Mouse (Mus musculus): ENCODE measurements around the gene Mapt. TPM values are rescaled to one million over a fixed set of nuclear protein-coding genes. Genes with fewer than 3 reads are reported as not detected.

Mapt gene
- total and polyA plus RNA-seq, 3 experiments: 0.21 to 1.7 (median 0.64) TPM

DNA sequence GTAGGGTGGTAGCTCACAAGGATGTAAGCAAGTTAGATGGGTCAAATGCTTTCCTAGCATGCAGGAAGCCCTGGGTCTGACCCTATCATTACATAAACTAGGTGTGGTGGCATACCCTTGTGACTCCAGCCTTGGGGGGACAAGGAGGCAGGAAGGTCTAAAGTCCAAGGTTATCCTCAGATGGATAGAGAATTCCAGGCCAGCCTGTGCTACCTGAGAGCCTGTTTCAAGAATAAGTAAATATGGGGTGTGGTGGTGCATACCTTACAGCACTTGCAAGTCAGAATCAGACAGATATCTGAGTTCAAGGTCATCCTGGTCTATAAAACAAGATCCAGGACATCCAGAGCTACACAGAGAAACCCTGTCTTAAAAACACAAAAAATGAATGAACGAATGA is 96.3 kb downstream of the Mapt start:
- Histone ChIP-seq H3K79me2 (replicated peaks; ENCODE audit: control insufficient read depth, extremely low read depth, insufficient read depth, poor library complexity, severe bottlenecking) (no peaks in the 10 kb centered on the region), H3K9ac (ENCODE audit: insufficient read depth, low read depth) (no peak overlapping the region), H3K36me3 (replicated peaks in 1 of 2; ENCODE audit: control insufficient read depth in 1 of 2, insufficient read depth in 1 of 2, low read length in 1 of 2) (peaks cover 4 to 13% of the 10 kb centered on the region in 2 experiments), H3K27ac (ENCODE audit: insufficient read depth, low read depth) (no peak overlapping the region), H3K4me3 (replicated peaks in 1 of 3; ENCODE audit: low read depth in 2 of 3, low read length in 2 of 3, poor library complexity in 1 of 3) (no peak overlapping the region), H3K9me3 (replicated peaks; ENCODE audit: low read length) (no peaks in the 10 kb centered on the region), H3K4me2 (ENCODE audit: insufficient read depth, low read depth, poor library complexity, severe bottlenecking) (no peak overlapping the region), H3K27me3 (replicated peaks) (no peaks in the 10 kb centered on the region), H3K4me1 (ENCODE audit: control insufficient read depth in 1 of 2, insufficient read depth in 2 of 2) (no peaks in the 10 kb centered on the region; a peak in 1 of 4 replicates)
- dilution Hi-C loops (cut with MboI; ENCODE audit: extremely low pct_ligation_motif_present, extremely low pct_unique_long_range_greater_than_20kb, low sequenced_read_pairs): no loop called here
- no peak for DNase-seq (ENCODE audit: extremely low read depth)
- in situ Hi-C loops (cut with MboI; ENCODE audit: low pct_ligation_motif_present, low pct_unique_long_range_greater_than_20kb, low sequenced_read_pairs): no loop called here
- TF ChIP-seq HCFC1 (IDR thresholded peaks at IDR 0.05; ENCODE audit: low read depth, low read length) (no peak), ZKSCAN1 (IDR thresholded peaks at IDR 0.05; ENCODE audit: borderline replicate concordance, low read depth, low read length) (no peak), POLR2AphosphoS2 (IDR thresholded peaks at IDR 0.05; ENCODE audit: low read depth, low read length) (no peak), ELF1 (IDR thresholded peaks at IDR 0.05; ENCODE audit: low read depth, low read length) (no peak), GABPA (IDR thresholded peaks at IDR 0.05; ENCODE audit: insufficient replicate concordance, low read depth, low read length) (no peak), TCF12 (IDR thresholded peaks at IDR 0.05; ENCODE audit: low read depth, low read length) (no peak), KAT2A (IDR thresholded peaks at IDR 0.05; ENCODE audit: insufficient replicate concordance, low read length) (no peak), TBP (conservative IDR thresholded peaks at IDR 0.05; ENCODE audit: low read depth, low read length) (no peak), USF2 (conservative IDR thresholded peaks at IDR 0.05; ENCODE audit: low read depth, low read length) (no peak)

DNA sequence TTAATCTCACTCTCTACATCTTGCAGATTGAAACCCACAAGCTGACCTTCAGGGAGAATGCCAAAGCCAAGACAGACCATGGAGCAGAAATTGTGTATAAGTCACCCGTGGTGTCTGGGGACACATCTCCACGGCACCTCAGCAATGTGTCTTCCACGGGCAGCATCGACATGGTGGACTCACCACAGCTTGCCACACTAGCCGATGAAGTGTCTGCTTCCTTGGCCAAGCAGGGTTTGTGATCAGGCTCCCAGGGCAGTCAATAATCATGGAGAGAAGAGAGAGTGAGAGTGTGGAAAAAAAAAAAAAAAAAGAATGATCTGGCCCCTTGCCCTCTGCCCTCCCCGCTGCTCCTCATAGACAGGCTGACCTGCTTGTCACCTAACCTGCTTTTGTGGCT is 96.8 kb downstream of the Mapt start:
- Histone ChIP-seq H3K9me3 (replicated peaks; ENCODE audit: low read length) (no peaks in the 10 kb centered on the region), H3K27me3 (replicated peaks) (no peaks in the 10 kb centered on the region), H3K36me3 (replicated peaks in 1 of 2; ENCODE audit: control insufficient read depth in 1 of 2, insufficient read depth in 1 of 2, low read length in 1 of 2) (peaks cover 7 to 18% of the 10 kb centered on the region in 2 experiments), H3K79me2 (replicated peaks; ENCODE audit: control insufficient read depth, extremely low read depth, insufficient read depth, poor library complexity, severe bottlenecking) (no peaks in the 10 kb centered on the region), H3K27ac (ENCODE audit: insufficient read depth, low read depth) (no peak overlapping the region), H3K4me1 (ENCODE audit: control insufficient read depth in 1 of 2, insufficient read depth in 2 of 2) (no peaks in the 10 kb centered on the region), H3K9ac (ENCODE audit: insufficient read depth, low read depth) (no peak overlapping the region), H3K4me3 (replicated peaks in 1 of 3; ENCODE audit: low read depth in 2 of 3, low read length in 2 of 3, poor library complexity in 1 of 3) (no peak overlapping the region), H3K4me2 (ENCODE audit: insufficient read depth, low read depth, poor library complexity, severe bottlenecking) (no peak overlapping the region)
- TF ChIP-seq PAX5 (IDR thresholded peaks at IDR 0.05; ENCODE audit: low read length) (no peak), MYC (IDR thresholded peaks at IDR 0.05; ENCODE audit: low read depth, low read length) (no peak), BHLHE40 (IDR thresholded peaks at IDR 0.05; ENCODE audit: low read depth, low read length) (no peak), TBP (conservative IDR thresholded peaks at IDR 0.05; ENCODE audit: low read depth, low read length) (no peak), MEF2A (IDR thresholded peaks at IDR 0.05; ENCODE audit: borderline replicate concordance, low read depth, low read length) (no peak), ZNF384 (IDR thresholded peaks at IDR 0.05; ENCODE audit: low read depth, low read length) (no peak), SMC3 (IDR thresholded peaks at IDR 0.05; ENCODE audit: low read depth, low read length) (no peak), MAX (IDR thresholded peaks at IDR 0.05; ENCODE audit: low read length) (no peak), ZC3H11A (IDR thresholded peaks at IDR 0.05; ENCODE audit: low read depth, low read length) (no peak), HCFC1 (IDR thresholded peaks at IDR 0.05; ENCODE audit: low read depth, low read length) (no peak), ELF1 (IDR thresholded peaks at IDR 0.05; ENCODE audit: low read depth, low read length) (no peak), MAFK (IDR thresholded peaks at IDR 0.05; ENCODE audit: insufficient replicate concordance, low read length) (no peak)
- in situ Hi-C loops (cut with MboI; ENCODE audit: low pct_ligation_motif_present, low pct_unique_long_range_greater_than_20kb, low sequenced_read_pairs) (no loop called here), dilution Hi-C loops (cut with MboI; ENCODE audit: extremely low pct_ligation_motif_present, extremely low pct_unique_long_range_greater_than_20kb, low sequenced_read_pairs) (no loop called here)
- DNase-seq (ENCODE audit: extremely low read depth): no peak

All from CH12.LX (cell line).